Mouse (Mus musculus) cerebellum, adult 11 months (tissue): Measurements from ENCODE around the gene Cdk18.
A peak's percentile ranks its signal among the peaks of the same experiment; 100 is the strongest.

ENCODE experiments used
- DNase-seq: peaks from one replicate; pipeline ENCODE4 v3.0.0; 2022

Gene Cdk18

GRCm38 (mm10) chr1:132149410-132149809 is 9.9 kb upstream of the Cdk18 start:
- DNase-seq, result no peak

GRCm38 (mm10) chr1:132145973-132146685 is 6.6 kb upstream of the Cdk18 start:
- DNase-seq, result no peak

- no peak for DNase-seq
These were observed 5.4 kb upstream of the Cdk18 start for GRCm38 (mm10) chr1:132144837-132145236.

- DNase-seq, result no peak
These were observed 4.7 kb upstream of the Cdk18 start for GRCm38 (mm10) chr1:132144223-132144622.

- DNase-seq, result no peak
These were observed 4.2 kb upstream of the Cdk18 start for GRCm38 (mm10) chr1:132143730-132144129.

GRCm38 (mm10) chr1:132143079-132143478 is 3.6 kb upstream of the Cdk18 start:
- DNase-seq, result no peak

GRCm38 (mm10) chr1:132141753-132142152 is 2.3 kb upstream of the Cdk18 start:
- no peak for DNase-seq

GRCm38 (mm10) chr1:132141166-132141565 is 1.7 kb upstream of the Cdk18 start:
- DNase-seq, result no peak

GRCm38 (mm10) chr1:132140574-132140973 is 1.1 kb upstream of the Cdk18 start:
- no peak for DNase-seq

GRCm38 (mm10) chr1:132140171-132140570 is 687 bp upstream of the Cdk18 start:
- no peak for DNase-seq

- DNase-seq, result no peak
These were observed 688 bp downstream of the Cdk18 start for GRCm38 (mm10) chr1:132138576-132139415.

GRCm38 (mm10) chr1:132137935-132138575 is 1.4 kb downstream of the Cdk18 start:
- no peak for DNase-seq

- no peak for DNase-seq
These were observed 2.6 kb downstream of the Cdk18 start for GRCm38 (mm10) chr1:132136847-132137246.

- DNase-seq, result no peak
These were observed 3.9 kb downstream of the Cdk18 start for GRCm38 (mm10) chr1:132135631-132136030.

GRCm38 (mm10) chr1:132128311-132128710 is 11.2 kb downstream of the Cdk18 start:
- no peak for DNase-seq

GRCm38 (mm10) chr1:132125803-132126405 is 13.6 kb downstream of the Cdk18 start:
- DNase-seq, result no peak

- no peak for DNase-seq
These were observed 14.2 kb downstream of the Cdk18 start for GRCm38 (mm10) chr1:132125249-132125648.

GRCm38 (mm10) chr1:132123420-132124014 is 16.0 kb downstream of the Cdk18 start:
- DNase-seq, result no peak

GRCm38 (mm10) chr1:132121895-132122294 is 17.6 kb downstream of the Cdk18 start:
- DNase-seq, result no peak

- DNase-seq, result peak; percentile 80
These were observed 18.2 kb downstream of the Cdk18 start for GRCm38 (mm10) chr1:132121236-132121635.

- peak; percentile 79 for DNase-seq
These were observed 22.9 kb downstream of the Cdk18 start for GRCm38 (mm10) chr1:132116606-132117005.

- DNase-seq, result no peak
These were observed 26.4 kb downstream of the Cdk18 start for GRCm38 (mm10) chr1:132113098-132113497.

GRCm38 (mm10) chr1:132112426-132112825 is 27.1 kb downstream of the Cdk18 start:
- no peak for DNase-seq
